Mouse (Mus musculus): Measurements from ENCODE around the gene Mdga2. TPM values are rescaled to one million over a fixed set of nuclear protein-coding genes. Genes with fewer than 3 reads are reported as not detected.

The Mdga2 gene
- polyA plus RNA-seq, 1 experiment from 2014 or later = 41.2 TPM

GRCm38 (mm10) chr12:67035509-67036261 lies 186.7 kb downstream of the Mdga2 start:
- no peak overlapping the region for H3K4me3 ChIP-seq
- no peak overlapping the region for H3K9ac ChIP-seq
- H3K27ac ChIP-seq = no peak overlapping the region
- no peaks in the 10 kb centered on the region for H3K9me3 ChIP-seq
- H3K4me1 ChIP-seq = no peaks in the 10 kb centered on the region
- no peak overlapping the region for H3K4me2 ChIP-seq
- no peaks in the 10 kb centered on the region for H3K36me3 ChIP-seq (replicated peaks)
- no peak for ATAC-seq (replicated peaks)
- H3K27me3 ChIP-seq (replicated peaks) = no peaks in the 10 kb centered on the region
- WGBS = 86% methylated on average over 15 of the region's 15 CpGs

DNA sequence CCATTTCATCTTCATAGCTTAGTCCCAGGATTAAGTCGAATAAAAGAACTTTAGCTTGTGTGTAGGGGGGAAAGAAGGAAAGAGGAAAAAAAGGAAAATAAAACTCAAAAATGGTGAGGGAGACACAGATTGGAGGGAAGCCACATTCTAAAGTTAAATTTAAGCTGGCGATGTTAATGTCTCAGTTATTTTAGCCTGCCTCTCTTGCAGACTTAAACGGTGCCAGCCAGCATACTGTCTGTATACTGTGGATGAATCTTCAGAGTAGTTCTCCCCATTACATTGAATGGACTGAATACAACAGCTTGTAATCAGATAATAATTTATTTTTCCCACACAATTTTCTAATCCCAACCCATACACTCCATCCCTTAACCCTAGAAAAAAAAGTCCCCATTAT lies 205.2 kb downstream of the Mdga2 start:
- Histone ChIP-seq H3K4me2 (no peak overlapping the region), H3K27ac (no peak overlapping the region), H3K4me1 (no peaks in the 10 kb centered on the region), H3K36me3 (replicated peaks) (no peaks in the 10 kb centered on the region), H3K27me3 (replicated peaks) (no peaks in the 10 kb centered on the region), H3K4me3 (no peak overlapping the region), H3K9ac (no peak overlapping the region), H3K9me3 (no peaks in the 10 kb centered on the region)
- no peak for ATAC-seq (replicated peaks)
- WGBS = 97% methylated on average over 3 of the region's 3 CpGs

GRCm38 (mm10) chr12:67011368-67011767 lies 211.0 kb downstream of the Mdga2 start:
- no peak overlapping the region for H3K9ac ChIP-seq
- H3K4me2 ChIP-seq = no peak overlapping the region
- peak; percentile 45; the same call in 1 of the 2 replicates for ATAC-seq (replicated peaks)
- no peaks in the 10 kb centered on the region for H3K4me1 ChIP-seq
- no peaks in the 10 kb centered on the region for H3K27me3 ChIP-seq (replicated peaks)
- H3K4me3 ChIP-seq = no peak overlapping the region
- 0 out of 2 replicates have a peak overlapping the region, but pooled peaks have one; percentile 8 for H3K27ac ChIP-seq
- H3K36me3 ChIP-seq (replicated peaks) = no peaks in the 10 kb centered on the region
- H3K9me3 ChIP-seq = no peaks in the 10 kb centered on the region
- WGBS = 64% methylated on average over 4 of the region's 4 CpGs

DNA sequence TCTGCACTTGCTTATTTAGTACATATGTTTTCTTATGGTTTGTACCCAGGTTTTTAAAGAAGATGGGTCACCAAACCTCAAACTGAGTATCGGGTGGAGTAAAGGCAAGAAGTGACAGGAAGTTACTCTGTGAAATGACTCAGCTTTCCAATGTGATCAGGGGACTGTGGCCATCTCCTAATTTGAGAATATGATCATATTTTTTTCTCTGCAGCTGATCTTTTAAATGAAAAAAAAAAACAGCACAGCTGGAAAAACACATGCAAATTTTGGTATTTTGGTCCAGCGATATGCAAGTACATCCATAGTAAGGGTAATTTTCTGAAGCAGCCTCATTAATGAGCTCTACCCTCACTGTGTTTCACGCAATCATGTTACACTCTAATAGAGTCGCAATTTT lies 212.0 kb downstream of the Mdga2 start:
- ATAC-seq (replicated peaks) = no peak
- no peaks in the 10 kb centered on the region for H3K27me3 ChIP-seq (replicated peaks)
- H3K9me3 ChIP-seq = no peaks in the 10 kb centered on the region
- H3K36me3 ChIP-seq (replicated peaks) = no peaks in the 10 kb centered on the region
- 93% methylated on average over 4 of the region's 4 CpGs for WGBS
- H3K27ac ChIP-seq = no peak overlapping the region
- H3K9ac ChIP-seq = no peak overlapping the region
- H3K4me3 ChIP-seq = no peak overlapping the region
- no peaks in the 10 kb centered on the region for H3K4me1 ChIP-seq
- H3K4me2 ChIP-seq = no peak overlapping the region

DNA sequence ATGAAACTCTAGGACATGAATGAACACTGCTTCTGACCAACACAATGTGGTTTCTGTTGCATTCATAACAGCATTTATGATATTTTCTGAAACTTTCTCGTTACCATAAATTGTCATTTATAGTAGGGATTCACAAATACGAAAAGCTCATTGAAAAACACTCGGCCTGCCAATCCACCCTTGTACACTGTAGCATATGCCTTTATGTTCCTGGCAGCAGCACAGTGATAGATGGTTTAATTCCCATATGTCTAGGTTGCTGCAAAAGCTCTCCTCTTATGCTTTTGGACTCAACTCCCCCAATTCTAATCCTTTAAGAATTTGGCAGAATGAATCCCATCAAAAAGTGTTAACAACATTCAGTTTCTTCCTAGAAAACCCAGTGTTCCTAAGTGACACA lies 213.2 kb downstream of the Mdga2 start:
- 84% methylated on average over 3 of the region's 3 CpGs for WGBS
- Histone ChIP-seq H3K27ac (no peak overlapping the region), H3K4me2 (no peak overlapping the region), H3K9me3 (no peaks in the 10 kb centered on the region), H3K36me3 (replicated peaks) (no peaks in the 10 kb centered on the region), H3K9ac (no peak overlapping the region), H3K4me1 (no peaks in the 10 kb centered on the region), H3K27me3 (replicated peaks) (no peaks in the 10 kb centered on the region), H3K4me3 (no peak overlapping the region)
- ATAC-seq (replicated peaks) = no peak

GRCm38 (mm10) chr12:66954129-66954528 lies 268.2 kb downstream of the Mdga2 start:
- ATAC-seq (replicated peaks) = no peak
- Histone ChIP-seq H3K9me3 (no peaks in the 10 kb centered on the region), H3K9ac (no peak overlapping the region), H3K36me3 (replicated peaks) (no peaks in the 10 kb centered on the region), H3K4me2 (no peak overlapping the region), H3K27ac (no peak overlapping the region), H3K4me1 (no peaks in the 10 kb centered on the region), H3K4me3 (no peak overlapping the region), H3K27me3 (replicated peaks) (no peaks in the 10 kb centered on the region)
- 69% methylated on average over 3 of the region's 3 CpGs for WGBS

DNA sequence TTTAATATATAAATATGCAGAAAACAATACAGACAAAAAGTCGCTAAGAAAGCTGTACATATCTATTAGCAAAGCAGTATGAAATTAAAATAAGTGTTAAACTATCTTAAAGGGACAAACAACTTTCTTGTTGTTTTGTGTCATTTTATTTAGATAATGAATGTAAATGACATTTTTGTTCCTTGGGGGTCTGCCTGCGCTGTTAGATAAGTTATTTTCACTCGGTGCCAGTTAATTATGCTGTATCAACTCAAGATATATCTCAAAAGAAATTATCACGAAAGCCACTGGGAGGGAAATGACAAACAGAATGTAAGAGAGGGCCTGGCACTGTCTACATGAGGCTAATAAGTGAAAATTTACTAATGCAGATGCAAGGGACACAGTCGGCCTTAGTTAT lies 306.6 kb downstream of the Mdga2 start:
- no peaks in the 10 kb centered on the region for H3K9me3 ChIP-seq
- H3K27ac ChIP-seq = no peak overlapping the region
- no peak overlapping the region for H3K9ac ChIP-seq
- H3K4me3 ChIP-seq = no peak overlapping the region
- no peak overlapping the region for H3K4me2 ChIP-seq
- no peaks in the 10 kb centered on the region for H3K4me1 ChIP-seq
- H3K27me3 ChIP-seq (replicated peaks) = no peaks in the 10 kb centered on the region
- H3K36me3 ChIP-seq (replicated peaks) = no peaks in the 10 kb centered on the region
- WGBS = 89% methylated on average over 5 of the region's 5 CpGs
- ATAC-seq (replicated peaks) = no peak

DNA sequence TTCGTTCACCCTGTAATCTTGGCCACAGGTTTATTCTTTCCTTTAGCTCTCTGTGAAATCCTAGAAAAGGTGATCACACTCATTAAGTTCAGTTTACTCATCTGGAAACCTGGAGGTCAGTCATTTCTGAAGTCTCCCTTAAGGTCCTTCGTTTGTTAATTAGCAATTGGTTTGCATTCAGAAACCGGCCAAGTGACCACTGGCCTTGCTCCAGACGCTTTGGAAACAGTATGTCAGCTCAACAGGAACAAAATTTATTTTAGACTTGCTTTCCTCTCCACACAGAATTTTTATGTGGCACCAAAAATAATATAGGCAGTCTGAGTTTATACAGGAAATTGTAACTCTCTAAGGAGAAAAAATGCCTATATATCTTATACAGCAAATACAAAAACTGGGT lies 323.0 kb downstream of the Mdga2 start:
- Histone ChIP-seq H3K27me3 (replicated peaks) (no peaks in the 10 kb centered on the region), H3K4me3 (no peak overlapping the region), H3K36me3 (replicated peaks) (no peaks in the 10 kb centered on the region), H3K9ac (no peak overlapping the region), H3K4me1 (no peaks in the 10 kb centered on the region), H3K4me2 (no peak overlapping the region), H3K9me3 (no peaks in the 10 kb centered on the region), H3K27ac (no peak overlapping the region)
- 81% methylated on average over 4 of the region's 4 CpGs for WGBS
- ATAC-seq (replicated peaks) = no peak

GRCm38 (mm10) chr12:66896790-66897189 lies 325.6 kb downstream of the Mdga2 start:
- no peak for ATAC-seq (replicated peaks)
- H3K36me3 ChIP-seq (replicated peaks) = no peaks in the 10 kb centered on the region
- H3K27ac ChIP-seq = no peak overlapping the region
- no peaks in the 10 kb centered on the region for H3K27me3 ChIP-seq (replicated peaks)
- H3K4me3 ChIP-seq = no peak overlapping the region
- H3K9ac ChIP-seq = no peak overlapping the region
- no peak overlapping the region for H3K4me2 ChIP-seq
- no peaks in the 10 kb centered on the region for H3K9me3 ChIP-seq
- no peaks in the 10 kb centered on the region for H3K4me1 ChIP-seq
- 88% methylated on average over 3 of the region's 3 CpGs for WGBS

DNA sequence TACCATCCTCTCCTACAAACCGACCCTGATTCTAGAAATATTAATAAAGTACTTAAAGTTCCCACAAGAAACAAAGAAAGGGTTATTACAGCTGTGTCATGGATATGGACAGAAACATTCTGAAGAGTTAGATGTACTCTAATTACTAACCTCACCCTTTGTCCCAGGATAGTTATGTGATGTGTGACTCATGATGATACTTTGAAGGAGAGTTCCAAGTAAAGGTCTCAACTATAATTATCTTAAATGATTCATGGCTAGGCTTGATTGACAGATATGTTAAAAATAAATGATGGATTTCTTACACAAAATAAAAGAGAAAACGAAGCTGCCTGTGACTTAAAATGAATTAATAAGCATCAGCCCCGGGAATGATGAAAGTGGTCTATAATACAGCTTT lies 332.1 kb downstream of the Mdga2 start:
- H3K9me3 ChIP-seq = no peaks in the 10 kb centered on the region
- no peak overlapping the region for H3K4me3 ChIP-seq
- no peak overlapping the region for H3K9ac ChIP-seq
- ATAC-seq (replicated peaks) = no peak
- no peak overlapping the region for H3K27ac ChIP-seq
- H3K27me3 ChIP-seq (replicated peaks) = no peaks in the 10 kb centered on the region
- no peak overlapping the region for H3K4me2 ChIP-seq
- WGBS = 67% methylated on average over 3 of the region's 3 CpGs
- H3K36me3 ChIP-seq (replicated peaks) = no peaks in the 10 kb centered on the region
- peaks cover 4% of the 10 kb centered on the region; the same call in 1 of the 2 replicates for H3K4me1 ChIP-seq

DNA sequence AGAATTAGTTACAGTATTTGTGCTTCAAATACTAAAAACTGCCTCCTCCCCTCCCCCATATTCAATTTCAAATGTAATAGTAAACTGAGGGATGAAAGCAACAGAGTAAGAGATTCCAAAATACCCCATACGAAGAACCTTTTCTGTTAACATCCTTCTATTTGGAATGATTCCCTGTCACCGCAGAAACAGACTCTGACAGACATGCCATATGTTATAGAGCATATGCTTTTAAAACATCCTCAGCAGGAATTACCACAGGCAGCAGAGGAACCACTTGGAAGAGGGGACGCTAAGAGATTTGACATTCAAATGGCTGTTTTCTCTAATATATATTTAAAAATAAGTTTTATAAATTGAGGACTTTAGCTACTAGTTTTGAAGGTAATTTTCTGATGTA lies 333.1 kb downstream of the Mdga2 start:
- Histone ChIP-seq H3K36me3 (replicated peaks) (no peaks in the 10 kb centered on the region), H3K9me3 (no peaks in the 10 kb centered on the region), H3K4me2 (no peak overlapping the region), H3K27me3 (replicated peaks) (no peaks in the 10 kb centered on the region), H3K9ac (no peak overlapping the region), H3K4me3 (no peak overlapping the region), H3K27ac (no peak overlapping the region), H3K4me1 (peaks cover 4% of the 10 kb centered on the region; the same call in 1 of the 2 replicates)
- 59% methylated on average over 3 of the region's 3 CpGs for WGBS
- ATAC-seq (replicated peaks) = no peak

DNA sequence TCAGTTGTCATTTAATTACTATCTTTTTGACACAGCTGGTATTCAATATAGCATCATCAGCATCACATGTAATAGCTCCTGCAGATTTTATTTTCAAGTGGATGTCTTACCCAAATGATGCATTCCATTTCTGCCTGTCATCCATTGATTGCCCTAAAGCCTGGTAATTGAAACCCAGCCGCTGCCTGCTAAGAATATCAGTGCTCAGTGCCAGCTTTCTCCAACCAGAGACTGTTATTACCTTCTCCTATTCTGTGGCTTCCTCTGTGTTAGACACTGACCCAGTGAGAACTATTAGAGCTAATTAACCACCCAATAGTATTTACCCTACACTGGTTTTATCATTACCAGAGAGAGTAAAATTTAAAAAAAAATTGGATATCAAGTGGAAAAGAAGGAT lies 333.7 kb downstream of the Mdga2 start:
- no peaks in the 10 kb centered on the region for H3K27me3 ChIP-seq (replicated peaks)
- H3K9ac ChIP-seq = no peak overlapping the region
- H3K27ac ChIP-seq = no peak overlapping the region
- H3K36me3 ChIP-seq (replicated peaks) = no peaks in the 10 kb centered on the region
- ATAC-seq (replicated peaks) = peak; percentile 57
- WGBS = 49% methylated on average over 1 of the region's 1 CpGs
- peaks cover 4% of the 10 kb centered on the region; the same call in 1 of the 2 replicates for H3K4me1 ChIP-seq
- no peaks in the 10 kb centered on the region for H3K9me3 ChIP-seq
- no peak overlapping the region for H3K4me2 ChIP-seq
- H3K4me3 ChIP-seq = no peak overlapping the region

DNA sequence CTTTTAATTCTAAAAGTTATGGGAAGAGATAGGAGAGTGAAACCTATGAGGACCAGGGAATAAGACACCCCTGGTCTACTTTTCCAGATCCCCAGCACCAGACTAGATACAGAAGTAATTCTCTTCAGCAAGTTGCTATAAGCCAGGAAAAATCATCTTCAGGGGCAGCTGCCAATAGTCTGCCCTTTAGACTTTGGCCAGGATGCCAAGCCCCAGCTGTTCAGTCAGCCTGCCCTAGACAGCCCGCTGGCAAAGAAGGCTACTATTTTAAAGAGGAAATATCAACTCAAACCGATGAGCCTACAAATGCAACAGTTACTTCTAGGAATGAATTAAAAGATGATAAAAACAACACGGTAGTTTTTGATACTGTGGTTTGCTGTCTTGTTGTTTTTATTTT lies 356.1 kb downstream of the Mdga2 start:
- Histone ChIP-seq H3K4me3 (no peak overlapping the region), H3K4me2 (no peak overlapping the region), H3K36me3 (replicated peaks) (no peaks in the 10 kb centered on the region), H3K27me3 (replicated peaks) (no peaks in the 10 kb centered on the region), H3K9me3 (no peaks in the 10 kb centered on the region), H3K27ac (no peak overlapping the region), H3K4me1 (no peaks in the 10 kb centered on the region), H3K9ac (no peak overlapping the region)
- WGBS = 78% methylated on average over 3 of the region's 3 CpGs
- no peak for ATAC-seq (replicated peaks)
